Mouse (Mus musculus) kidney, postnatal 14 days (tissue): ENCODE data around the gene Fem1a.
"Not testable (repeated sequence)": the region's sequence is repeated elsewhere in the genome, so short reads cannot be mapped to it uniquely, and the experiment has no call there.

Source experiments
- DNase-seq: peaks from one replicate; pipeline ENCODE4 v3.0.0; 2022; ENCODE audit warnings: mixed read lengths

Fem1a gene

GRCm38 (mm10) chr17:56255863-56256238 is 759 bp upstream of the Fem1a start:
- peak; percentile 99 for DNase-seq

DNA sequence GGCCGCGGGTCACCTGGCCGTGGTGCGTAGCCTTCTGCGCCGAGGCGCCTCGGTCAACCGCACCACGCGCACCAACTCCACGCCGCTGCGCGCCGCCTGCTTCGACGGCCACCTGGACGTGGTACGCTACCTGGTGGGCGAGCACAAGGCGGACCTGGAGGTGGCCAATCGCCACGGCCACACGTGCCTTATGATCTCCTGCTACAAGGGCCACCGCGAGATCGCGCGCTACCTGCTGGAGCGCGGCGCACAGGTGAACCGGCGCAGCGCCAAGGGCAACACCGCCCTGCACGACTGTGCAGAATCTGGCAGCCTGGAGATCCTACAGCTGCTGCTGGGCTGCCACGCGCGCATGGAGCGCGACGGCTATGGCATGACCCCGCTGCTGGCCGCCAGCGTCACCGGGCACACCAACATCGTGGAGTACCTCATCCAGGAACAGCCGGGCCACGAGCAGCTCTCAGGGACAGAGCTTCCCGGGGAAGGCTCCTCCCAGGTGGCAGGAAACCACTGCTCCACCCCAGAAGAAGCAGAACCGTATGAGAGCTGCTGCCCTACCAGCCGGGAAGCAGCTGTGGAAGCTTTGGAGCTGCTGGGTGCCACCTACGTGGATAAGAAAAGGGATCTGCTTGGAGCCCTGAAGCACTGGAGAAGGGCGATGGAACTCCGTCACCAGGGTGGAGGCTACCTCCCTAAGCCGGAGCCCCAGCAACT is 728 bp downstream of the Fem1a start:
- DNase-seq, result peak; percentile 63

- DNase-seq, result not testable (repeated sequence)
These were observed 1.7 kb downstream of the Fem1a start for GRCm38 (mm10) chr17:56258269-56258668.

DNA sequence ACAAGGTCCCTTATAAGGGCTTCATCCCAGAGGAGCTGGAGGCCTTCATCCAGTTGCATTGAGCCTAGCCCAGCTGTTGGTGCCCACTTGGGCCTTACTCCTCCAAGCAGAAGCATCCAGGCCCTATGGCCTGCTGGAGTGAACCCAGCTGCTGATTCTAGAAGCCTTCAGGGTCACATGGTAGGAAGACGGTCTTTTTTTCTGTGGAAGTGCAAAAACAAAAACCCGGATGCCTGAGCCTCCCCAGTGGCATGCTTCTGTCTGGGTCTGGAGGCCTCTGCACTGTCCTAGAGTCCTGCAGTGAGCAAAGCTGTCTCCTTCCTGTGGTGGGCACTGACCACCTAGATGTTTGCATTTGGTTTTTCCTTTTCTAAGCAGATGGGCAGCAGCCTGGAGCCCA is 2.2 kb downstream of the Fem1a start:
- not testable (repeated sequence) for DNase-seq

DNA sequence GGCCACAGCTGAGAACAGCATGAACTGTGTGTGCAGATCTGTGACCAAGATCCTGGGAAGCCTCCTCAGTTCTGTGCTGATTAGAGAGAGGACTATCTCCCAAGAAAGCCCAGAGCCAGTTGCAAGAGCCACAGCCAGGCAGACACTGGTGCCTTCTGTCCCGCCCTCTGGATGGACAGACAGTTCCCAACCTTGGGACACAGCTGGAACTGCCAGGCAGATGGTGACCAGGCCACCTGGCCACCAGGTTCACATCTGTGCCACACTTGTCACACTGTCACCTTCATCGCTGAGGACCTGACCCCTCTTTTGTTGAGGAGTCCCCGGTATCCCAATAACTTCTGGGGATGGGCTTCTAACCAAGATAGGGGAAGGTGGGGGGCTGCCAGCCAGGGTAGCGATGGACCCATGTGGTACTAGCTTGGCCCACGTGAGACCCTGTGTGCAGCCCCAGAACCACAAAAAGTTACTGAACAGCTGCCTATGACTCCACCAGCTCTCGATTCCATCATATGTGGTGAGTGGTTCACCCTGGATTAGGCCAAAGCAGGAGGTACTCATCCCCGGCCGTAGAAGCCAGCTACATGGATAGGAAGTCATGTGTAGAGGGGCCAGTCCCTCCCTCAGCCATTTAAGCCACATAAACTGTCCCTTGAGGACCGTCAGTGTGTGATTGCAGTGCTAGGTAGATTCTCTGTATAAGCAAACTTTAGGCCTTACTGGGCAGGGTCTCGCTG is 2.9 kb downstream of the Fem1a start:
- DNase-seq, result no peak

DNA sequence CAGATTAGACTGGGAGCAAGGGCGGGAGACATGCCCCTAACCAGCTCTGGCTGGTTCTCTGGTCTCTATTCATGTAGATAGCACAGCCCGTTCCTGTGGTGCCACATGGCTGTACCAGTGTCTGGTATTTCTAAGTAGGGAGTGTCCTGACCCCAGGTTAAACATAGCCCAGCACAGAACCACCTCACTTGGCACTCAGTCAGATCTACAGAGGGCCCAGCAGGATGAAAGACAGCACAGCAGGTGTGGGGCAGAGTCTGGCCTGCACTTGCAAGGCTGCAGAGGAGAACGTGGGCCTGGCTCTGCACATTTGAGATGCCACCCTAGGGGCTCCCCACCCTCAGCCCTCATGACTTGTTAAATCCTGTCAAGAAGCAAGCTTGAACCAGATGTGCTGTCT is 4.6 kb downstream of the Fem1a start:
- peak; percentile 57 for DNase-seq

GRCm38 (mm10) chr17:56262645-56263094 is 6.1 kb downstream of the Fem1a start:
- DNase-seq, result no peak

DNA sequence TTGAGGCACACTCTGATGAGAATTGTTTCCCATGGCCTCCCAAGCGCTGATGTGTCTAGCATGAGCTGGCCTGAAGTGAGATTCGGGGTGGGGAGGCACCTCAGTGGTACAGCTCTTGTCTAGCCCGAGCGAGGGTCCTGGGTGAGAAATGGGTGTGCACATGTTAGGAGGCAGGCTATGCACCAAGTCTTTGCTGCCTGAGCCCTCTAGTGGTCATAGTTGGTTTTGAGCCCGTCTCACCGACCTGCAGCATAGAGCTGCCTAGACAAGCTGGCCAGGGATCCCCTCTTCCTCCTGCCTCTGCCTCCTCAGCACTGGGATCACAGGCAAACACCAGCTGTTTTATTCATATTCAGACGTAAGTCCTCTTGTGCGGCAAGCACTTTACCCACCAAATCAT is 7.4 kb downstream of the Fem1a start:
- DNase-seq, result peak; percentile 86

DNA sequence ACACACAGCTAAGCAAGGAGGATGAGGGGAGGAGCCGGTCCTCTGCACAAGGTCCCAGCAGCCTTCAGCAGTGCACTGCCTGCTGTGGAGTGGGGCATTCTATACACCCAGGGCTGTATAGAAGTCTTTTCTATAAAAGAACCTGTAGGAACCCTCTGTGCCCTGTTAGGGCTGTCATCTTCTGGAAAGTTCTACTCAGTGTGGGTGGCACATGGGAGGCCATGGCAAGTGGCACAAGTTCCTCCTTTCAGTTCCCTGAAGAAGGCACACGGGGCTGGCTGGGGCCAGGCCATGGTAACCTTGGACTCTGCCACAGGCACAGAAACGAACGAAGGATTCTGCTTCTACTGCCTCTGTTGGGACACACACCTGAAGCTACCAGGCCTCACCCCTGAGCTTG is 8.4 kb downstream of the Fem1a start:
- DNase-seq, result no peak

DNA sequence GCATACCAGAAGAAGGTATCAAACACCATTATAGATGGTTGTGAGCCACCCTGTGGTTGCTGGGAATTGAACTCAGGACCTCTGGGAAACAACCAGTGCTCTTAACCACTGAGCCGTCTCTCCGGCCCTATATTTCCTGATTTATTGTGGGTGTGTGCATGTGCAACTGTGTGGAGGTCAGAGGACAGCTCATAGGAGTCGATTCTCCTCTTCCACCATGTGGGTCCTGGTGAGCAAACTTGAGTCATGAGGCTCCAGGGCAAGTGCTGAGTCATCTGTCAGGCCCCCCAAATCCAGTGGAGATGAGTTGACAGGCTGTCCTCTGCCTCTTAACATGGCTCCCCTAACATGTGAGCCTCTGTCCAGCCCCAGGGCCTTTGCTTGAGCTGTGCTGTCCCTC is 9.3 kb downstream of the Fem1a start:
- DNase-seq, result no peak

- DNase-seq, result no peak
These were observed 9.7 kb downstream of the Fem1a start for GRCm38 (mm10) chr17:56266271-56266670.

- peak; percentile 83 for DNase-seq
These were observed 12.6 kb downstream of the Fem1a start for GRCm38 (mm10) chr17:56269153-56269630.

DNA sequence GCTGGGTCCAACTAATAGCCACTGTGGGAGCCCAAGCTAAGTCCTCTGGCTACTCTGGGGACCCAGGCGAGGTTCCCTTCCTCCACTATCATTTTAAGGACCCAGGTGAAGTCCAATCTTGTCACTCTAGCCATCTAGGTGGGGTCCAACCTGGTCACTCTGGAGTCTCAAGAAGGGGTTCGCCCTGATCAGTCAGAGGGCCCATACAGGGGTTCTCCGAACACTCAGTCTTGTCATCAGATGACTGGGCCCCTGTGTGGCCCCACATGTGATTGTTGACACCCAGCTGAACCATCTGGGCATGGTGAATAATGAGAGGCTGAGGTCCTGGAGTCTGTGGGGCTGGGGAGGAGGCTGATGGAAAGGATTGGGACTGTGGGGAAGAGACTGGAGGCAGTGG is 13.1 kb downstream of the Fem1a start:
- DNase-seq, result no peak

GRCm38 (mm10) chr17:56271609-56272253 is 15.1 kb downstream of the Fem1a start:
- DNase-seq, result no peak

DNA sequence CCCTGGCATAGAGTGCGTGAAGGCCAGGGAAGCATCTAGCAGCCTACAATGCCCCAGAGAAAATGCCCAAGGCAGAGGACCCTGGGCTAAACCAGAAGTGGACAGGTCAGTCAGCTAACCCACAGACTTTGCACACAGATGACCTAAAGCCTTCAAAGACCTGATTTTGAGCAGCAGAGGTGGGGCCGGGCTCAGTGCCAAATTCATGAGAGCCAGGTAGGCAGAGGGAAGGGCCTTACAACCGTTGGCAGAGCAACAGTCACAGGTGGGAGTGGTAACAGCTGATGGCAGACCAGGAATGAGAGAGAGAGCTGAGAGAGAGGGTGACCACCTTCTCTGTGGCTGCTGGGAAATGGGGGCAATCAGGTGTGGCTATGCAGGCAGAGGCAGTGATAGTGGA is 16.0 kb downstream of the Fem1a start:
- DNase-seq, result peak; percentile 68

GRCm38 (mm10) chr17:56273482-56273881 is 16.9 kb downstream of the Fem1a start:
- no peak for DNase-seq

- DNase-seq, result no peak
These were observed 17.4 kb downstream of the Fem1a start for GRCm38 (mm10) chr17:56273986-56274385.

DNA sequence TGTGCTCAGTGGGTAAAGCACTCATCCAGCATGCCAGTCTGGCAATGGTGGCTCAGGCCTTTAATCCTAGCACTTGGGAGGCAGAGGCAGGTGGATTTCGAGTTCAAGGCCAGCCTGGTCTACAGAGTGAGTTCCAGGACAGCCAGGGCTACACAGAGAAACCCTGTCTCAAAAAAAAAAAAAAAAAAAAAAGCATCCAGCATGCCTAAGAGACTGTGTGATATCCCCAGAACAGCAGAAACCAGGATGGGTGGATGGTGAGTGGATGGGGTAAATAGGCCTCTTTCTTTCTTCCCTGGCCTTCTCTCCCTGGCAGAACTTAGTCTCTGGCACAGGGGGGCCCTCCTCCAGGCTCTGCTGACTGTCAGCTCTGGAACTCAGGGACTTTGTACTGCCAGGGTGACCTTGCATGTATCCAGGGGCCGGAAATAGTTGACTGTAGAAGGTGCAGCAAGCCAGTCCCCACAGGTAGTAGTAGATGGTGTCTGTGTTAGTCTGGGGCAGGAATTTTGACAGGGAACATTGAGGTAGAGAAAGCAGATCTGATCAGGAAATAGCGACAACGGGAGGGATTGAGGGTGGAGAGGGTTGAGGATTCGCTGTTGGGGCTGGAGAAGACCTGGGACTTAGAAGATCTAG is 19.4 kb downstream of the Fem1a start:
- peak; percentile 74 for DNase-seq

- peak; percentile 96 for DNase-seq
These were observed 20.3 kb downstream of the Fem1a start, which contains the start of gene Ticam1 for GRCm38 (mm10) chr17:56276643-56277566. Gene Ticam1 (minus strand): TSS chr17:56276786.

- no peak for DNase-seq
These were observed 20.9 kb downstream of the Fem1a start for GRCm38 (mm10) chr17:56277567-56277893.

DNA sequence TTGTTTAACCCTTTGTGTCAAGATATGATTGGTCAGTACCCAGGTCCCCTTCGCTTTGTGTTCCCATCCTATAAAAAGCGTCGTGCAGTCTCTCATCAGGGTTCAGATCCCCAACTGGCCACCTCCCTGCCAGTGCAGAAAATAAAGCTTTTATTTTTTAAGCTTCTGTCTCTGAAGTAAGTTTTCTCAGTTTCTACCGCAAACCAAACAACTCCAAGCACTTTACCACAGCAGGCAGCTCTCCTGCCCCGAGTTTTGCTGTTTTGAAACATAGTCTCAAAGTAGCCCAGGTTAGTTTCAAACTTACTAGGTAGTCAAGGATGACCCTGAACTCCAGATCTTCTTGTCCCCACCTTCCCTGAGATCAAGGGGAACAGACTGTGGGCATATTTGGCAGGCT is 21.7 kb downstream of the Fem1a start:
- DNase-seq, result no peak

DNA sequence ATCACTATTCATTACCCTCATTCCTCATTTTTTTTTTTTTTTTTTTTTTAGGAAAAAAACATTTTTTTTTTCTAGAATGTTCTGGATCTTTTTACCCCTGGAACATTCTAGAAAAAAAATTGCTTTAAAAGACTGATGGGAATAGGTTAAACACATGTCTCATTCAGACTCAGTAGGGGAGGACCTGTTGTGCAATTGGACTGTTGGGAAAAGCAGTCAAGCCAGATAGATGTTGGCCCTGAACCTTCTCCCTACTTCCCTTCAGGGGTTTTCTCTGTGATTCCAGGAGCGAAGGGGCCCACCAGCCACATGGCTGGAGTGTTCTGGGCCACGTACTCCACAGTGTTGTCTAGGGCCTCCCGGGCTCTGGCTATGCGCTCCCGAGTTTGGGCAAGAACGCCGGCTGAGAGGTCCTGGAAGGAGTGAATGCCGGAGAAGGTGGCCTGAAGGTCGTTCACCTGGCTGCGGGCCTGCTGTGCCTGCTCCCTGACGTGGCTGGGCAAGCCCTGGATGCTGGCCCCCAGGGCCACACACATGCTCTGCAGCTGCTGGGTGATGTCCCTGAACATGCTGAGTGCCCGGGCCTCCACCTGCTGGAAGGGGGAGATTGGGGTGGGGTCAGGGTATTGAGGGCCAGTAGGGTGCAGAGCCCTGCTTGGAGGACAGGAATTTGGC is 23.0 kb downstream of the Fem1a start:
- DNase-seq, result peak; percentile 62
